Mouse (Mus musculus) heart, embryonic 12.5 days (tissue): ENCODE data around the gene Rps6. TPM values are rescaled to one million over a fixed set of nuclear protein-coding genes. Genes with fewer than 3 reads are reported as not detected.

Experiments used
- ATAC-seq: fragments of 200-750 bp; cut with Nextera tagmentation; 2 replicates; pipeline ENCODE4 v1.8.0; 2017; ENCODE audit warnings: moderate TSS enrichment, moderate library complexity; ENCODE audit not compliant: insufficient number of reproducible peaks, low FRiP score
- H3K27ac ChIP-seq: fragments of 300-500 bp; sonication (generic); 2 replicates; pipeline ENCODE4 v1.5.1; 2016; ENCODE audit warnings: mild to moderate bottlenecking, moderate library complexity; ENCODE audit not compliant: poor library complexity, severe bottlenecking
- H3K27me3 ChIP-seq: fragments of 300-500 bp; sonication (generic); replicated peaks from 2 replicates; pipeline ENCODE4 v1.6.1; 2016; ENCODE audit warnings: mild to moderate bottlenecking, moderate library complexity
- H3K36me3 ChIP-seq: fragments of 300-500 bp; sonication (generic); 2 replicates; pipeline ENCODE4 v1.6.1; 2016; ENCODE audit warnings: mild to moderate bottlenecking, moderate library complexity
- H3K4me1 ChIP-seq: fragments of 300-500 bp; sonication (generic); replicated peaks from 2 replicates; pipeline ENCODE4 v1.6.1; 2016; ENCODE audit warnings: mild to moderate bottlenecking
- H3K4me2 ChIP-seq: fragments of 300-500 bp; sonication (generic); 2 replicates; pipeline ENCODE4 v1.6.1; 2016; ENCODE audit warnings: mild to moderate bottlenecking, moderate library complexity
- H3K4me3 ChIP-seq: fragments of 300-500 bp; sonication (generic); 2 replicates; pipeline ENCODE4 v1.5.1; 2016; ENCODE audit warnings: mild to moderate bottlenecking
- H3K9ac ChIP-seq: fragments of 300-500 bp; sonication (generic); 2 replicates; pipeline ENCODE4 v1.6.1; 2016; ENCODE audit warnings: mild to moderate bottlenecking, moderate library complexity
- H3K9me3 ChIP-seq: fragments of 300-500 bp; sonication (generic); replicated peaks from 2 replicates; pipeline ENCODE4 v1.6.1; 2016; ENCODE audit warnings: mild to moderate bottlenecking, moderate library complexity
- WGBS: fragments of 180-500 bp; shearing (Covaris S2); methylation state at CpG from one replicate; pipeline ENCODE4 v1.1.7; 2016; 5-methylcytosine and 5-hydroxymethylcytosine counted together
- polyA plus RNA-seq: library from polyadenylated mRNA; unstranded; fragments of >200 nt; fragmentation: Nextera tagmentation; extraction: Ambion mirVana; gene quantifications from 2 replicates; pipeline ENCODE4 v1.2.1, GENCODE M21; 2016

Rps6 gene
- 458 and 459 TPM in 2 replicates for polyA plus RNA-seq

GRCm38 (mm10) chr4:86857113-86858069 is at the start of gene Rps6:
TSS of gene Rps6 (minus strand) at chr4:86857412.
- WGBS = under 1% methylated on average over 68 of the region's 68 CpGs
- H3K27ac ChIP-seq = peak within 1 kb of the TSS; percentile 93
- H3K36me3 ChIP-seq = peaks cover 32% of the 10 kb centered on the region
- H3K27me3 ChIP-seq = no peaks in the 10 kb centered on the region
- ATAC-seq = peak; percentile 97
- peaks cover 14% of the 10 kb centered on the region for H3K4me1 ChIP-seq
- H3K4me3 ChIP-seq = peak within 1 kb of the TSS; percentile 100
- peak within 1 kb of the TSS; percentile 100 for H3K9ac ChIP-seq
- H3K4me2 ChIP-seq = peak within 1 kb of the TSS; percentile 89
- H3K9me3 ChIP-seq = no peaks in the 10 kb centered on the region

- no peak for ATAC-seq
- 93% methylated on average over 1 of the region's 1 CpGs for WGBS
- Histone ChIP-seq H3K4me2 (no peak overlapping the region), H3K9ac (no peak overlapping the region), H3K4me3 (no peak overlapping the region), H3K36me3 (peaks cover 19% of the 10 kb centered on the region), H3K4me1 (no peaks in the 10 kb centered on the region), H3K27ac (no peak overlapping the region), H3K27me3 (no peaks in the 10 kb centered on the region), H3K9me3 (peaks cover 8% of the 10 kb centered on the region; the same call in 1 of the 2 replicates)
Measured at GRCm38 (mm10) chr4:86905869-86906268, 48.7 kb upstream of the Rps6 start.

GRCm38 (mm10) chr4:86904969-86905368 is 47.8 kb upstream of the Rps6 start:
- ATAC-seq = no peak
- no peak overlapping the region for H3K4me2 ChIP-seq
- H3K27me3 ChIP-seq = no peaks in the 10 kb centered on the region
- no peak overlapping the region for H3K4me3 ChIP-seq
- peaks cover 8% of the 10 kb centered on the region; the same call in 1 of the 2 replicates for H3K9me3 ChIP-seq
- H3K9ac ChIP-seq = no peak overlapping the region
- H3K36me3 ChIP-seq = peaks cover 19% of the 10 kb centered on the region
- peaks cover 4% of the 10 kb centered on the region; the same call in 1 of the 2 replicates for H3K4me1 ChIP-seq
- H3K27ac ChIP-seq = no peak overlapping the region
- WGBS = 31% methylated on average over 3 of the region's 3 CpGs

GRCm38 (mm10) chr4:86902351-86902750 is 45.1 kb upstream of the Rps6 start:
- Histone ChIP-seq H3K4me3 (no peak overlapping the region), H3K9ac (no peak overlapping the region), H3K27me3 (no peaks in the 10 kb centered on the region), H3K4me2 (no peak overlapping the region), H3K36me3 (peaks cover 9% of the 10 kb centered on the region; the same call in 1 of the 2 replicates), H3K4me1 (peaks cover 25% of the 10 kb centered on the region), H3K27ac (peak overlapping the region; percentile 70; the same call in 1 of the 2 replicates), H3K9me3 (no peaks in the 10 kb centered on the region)
- 0 out of 2 replicates have a peak, but pooled peaks have one; percentile 19 for ATAC-seq
- WGBS = 52% methylated on average over 6 of the region's 6 CpGs

GRCm38 (mm10) chr4:86898791-86899474 is 41.7 kb upstream of the Rps6 start:
- ATAC-seq = peak; percentile 86

GRCm38 (mm10) chr4:86897411-86897810 is 40.2 kb upstream of the Rps6 start:
- Histone ChIP-seq H3K36me3 (0 out of 2 replicates have a peak, but pooled peaks cover 5% of the 10 kb centered on the region), H3K27me3 (no peaks in the 10 kb centered on the region), H3K9me3 (no peaks in the 10 kb centered on the region), H3K9ac (no peak overlapping the region), H3K4me1 (peaks cover 30% of the 10 kb centered on the region), H3K27ac (peak overlapping the region; percentile 86), H3K4me2 (no peak overlapping the region), H3K4me3 (no peak overlapping the region)
- 53% methylated on average over 7 of the region's 7 CpGs for WGBS
- ATAC-seq = 0 out of 2 replicates have a peak, but pooled peaks have one; percentile 43

More at GRCm38 (mm10) chr4:86898791-86899474, 41.7 kb upstream of the Rps6 start:
- 31% methylated on average over 14 of the region's 14 CpGs for WGBS
- no peaks in the 10 kb centered on the region for H3K27me3 ChIP-seq
- H3K9ac ChIP-seq = no peak overlapping the region
- H3K9me3 ChIP-seq = no peaks in the 10 kb centered on the region
- H3K4me2 ChIP-seq = no peak overlapping the region
- H3K27ac ChIP-seq = peak overlapping the region; percentile 86
- peaks cover 30% of the 10 kb centered on the region for H3K4me1 ChIP-seq
- H3K36me3 ChIP-seq = peaks cover 8% of the 10 kb centered on the region; the same call in 1 of the 2 replicates
- H3K4me3 ChIP-seq = no peak overlapping the region

- H3K27me3 ChIP-seq = no peaks in the 10 kb centered on the region
- no peak overlapping the region for H3K4me2 ChIP-seq
- H3K9ac ChIP-seq = no peak overlapping the region
- H3K36me3 ChIP-seq = peaks cover 9% of the 10 kb centered on the region
- H3K27ac ChIP-seq = no peak overlapping the region
- ATAC-seq = no peak
- H3K9me3 ChIP-seq = 0 out of 2 replicates have a peak, but pooled peaks cover 4% of the 10 kb centered on the region
- peaks cover 14% of the 10 kb centered on the region for H3K4me1 ChIP-seq
- WGBS = 70% methylated on average over 5 of the region's 5 CpGs
- no peak overlapping the region for H3K4me3 ChIP-seq
Measured at GRCm38 (mm10) chr4:86887879-86888278, 30.7 kb upstream of the Rps6 start.

GRCm38 (mm10) chr4:86886160-86886878 is 29.1 kb upstream of the Rps6 start:
- Histone ChIP-seq H3K4me2 (peak overlapping the region; percentile 80), H3K9ac (peak overlapping the region; percentile 50), H3K9me3 (0 out of 2 replicates have a peak, but pooled peaks cover 4% of the 10 kb centered on the region), H3K27me3 (no peaks in the 10 kb centered on the region), H3K4me3 (peak overlapping the region; percentile 49), H3K36me3 (peaks cover 9% of the 10 kb centered on the region), H3K4me1 (peaks cover 14% of the 10 kb centered on the region), H3K27ac (peak overlapping the region; percentile 92)
- ATAC-seq = peak; percentile 83
- 4% methylated on average over 18 of the region's 18 CpGs for WGBS

- no peaks in the 10 kb centered on the region for H3K27me3 ChIP-seq
- H3K4me2 ChIP-seq = peak overlapping the region; percentile 80
- H3K9ac ChIP-seq = peak overlapping the region; percentile 50
- H3K36me3 ChIP-seq = peaks cover 9% of the 10 kb centered on the region
- H3K27ac ChIP-seq = peak overlapping the region; percentile 92
- H3K4me1 ChIP-seq = peaks cover 14% of the 10 kb centered on the region
- ATAC-seq = peak; percentile 41; the same call in 1 of the 2 replicates
- 0 out of 2 replicates have a peak, but pooled peaks cover 4% of the 10 kb centered on the region for H3K9me3 ChIP-seq
- H3K4me3 ChIP-seq = peak overlapping the region; percentile 49
- WGBS = 23% methylated on average over 12 of the region's 12 CpGs
Measured at GRCm38 (mm10) chr4:86885790-86886159, 28.6 kb upstream of the Rps6 start.

- H3K4me3 ChIP-seq = no peak overlapping the region
- no peak overlapping the region for H3K27ac ChIP-seq
- ATAC-seq = no peak
- H3K9ac ChIP-seq = no peak overlapping the region
- H3K4me1 ChIP-seq = peaks cover 18% of the 10 kb centered on the region
- H3K9me3 ChIP-seq = 0 out of 2 replicates have a peak, but pooled peaks cover 4% of the 10 kb centered on the region
- WGBS = 51% methylated on average over 4 of the region's 4 CpGs
- no peaks in the 10 kb centered on the region for H3K27me3 ChIP-seq
- no peak overlapping the region for H3K4me2 ChIP-seq
- peaks cover 9% of the 10 kb centered on the region for H3K36me3 ChIP-seq
Measured at GRCm38 (mm10) chr4:86884945-86885344, 27.7 kb upstream of the Rps6 start.
